Mouse (Mus musculus): ENCODE data around the gene Anks1.

Anks1 gene

DNA sequence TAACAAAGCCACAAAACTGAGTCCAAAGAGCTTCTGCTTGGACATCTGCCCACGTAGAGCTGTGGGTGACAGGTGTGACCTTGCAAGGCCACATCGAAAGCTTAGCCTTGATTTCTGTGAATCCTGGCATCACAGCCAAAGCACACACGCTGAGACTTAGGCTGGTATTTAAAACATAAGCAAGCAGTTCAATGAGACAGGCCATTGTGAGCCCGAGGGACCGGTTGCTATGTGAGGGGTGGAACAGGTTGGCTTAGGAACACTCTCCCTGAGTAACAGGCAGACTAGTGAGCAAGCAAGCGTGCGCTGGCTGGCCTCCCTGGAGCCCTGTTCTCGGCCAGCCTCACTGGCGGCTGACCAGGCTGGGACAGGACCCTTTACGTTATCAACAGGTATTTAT lies 112.8 kb downstream of the Anks1 start:
- DNase-seq (ENCODE audit: low read depth): no peak

DNA sequence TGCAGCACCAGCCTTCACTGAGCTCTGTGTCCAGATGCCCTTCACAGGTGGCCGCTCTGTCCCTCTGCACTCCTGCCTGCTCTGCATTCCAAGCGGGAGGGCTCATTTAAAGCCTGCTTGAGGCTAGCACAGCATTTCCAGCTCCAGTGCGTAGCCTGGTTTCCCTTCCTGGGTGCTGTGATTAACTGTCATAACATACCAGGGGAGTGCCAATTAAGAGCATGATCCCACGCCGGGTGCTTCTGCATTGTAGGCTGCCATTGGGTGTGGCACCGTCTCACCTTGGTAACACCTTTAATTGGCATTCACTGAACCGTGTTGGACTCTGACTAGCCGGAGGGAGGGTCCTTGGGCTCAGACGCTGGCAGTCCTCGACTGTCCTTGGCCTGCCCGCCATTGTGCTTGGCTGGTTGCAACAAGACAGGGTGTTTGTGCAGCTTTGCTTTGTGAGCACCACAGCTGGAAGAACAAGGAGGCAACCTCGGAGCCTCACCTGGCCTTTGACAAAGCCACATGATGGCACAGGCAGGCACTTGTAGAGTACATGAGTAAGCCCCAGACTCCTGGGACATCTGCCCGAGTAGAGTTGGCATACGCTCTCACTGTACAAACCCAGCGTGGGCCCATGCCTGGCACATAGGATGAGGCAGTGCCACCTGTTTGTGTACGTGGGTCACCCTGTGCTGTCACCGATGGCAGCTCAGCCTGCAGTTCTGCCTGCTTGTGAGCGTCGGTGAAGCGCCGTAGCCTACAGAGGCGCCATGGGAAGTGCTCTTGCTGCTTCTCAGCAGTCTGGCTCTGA lies 113.9 kb downstream of the Anks1 start:
- DNase-seq (ENCODE audit: low read depth): no peak

- DNase-seq (ENCODE audit: low read depth): no peak
Observed at GRCm38 (mm10) chr17:28025541-28025961, 116.4 kb downstream of the Anks1 start.

- DNase-seq (ENCODE audit: low read depth): no peak
Observed at GRCm38 (mm10) chr17:28026111-28026872, 117.2 kb downstream of the Anks1 start.

DNA sequence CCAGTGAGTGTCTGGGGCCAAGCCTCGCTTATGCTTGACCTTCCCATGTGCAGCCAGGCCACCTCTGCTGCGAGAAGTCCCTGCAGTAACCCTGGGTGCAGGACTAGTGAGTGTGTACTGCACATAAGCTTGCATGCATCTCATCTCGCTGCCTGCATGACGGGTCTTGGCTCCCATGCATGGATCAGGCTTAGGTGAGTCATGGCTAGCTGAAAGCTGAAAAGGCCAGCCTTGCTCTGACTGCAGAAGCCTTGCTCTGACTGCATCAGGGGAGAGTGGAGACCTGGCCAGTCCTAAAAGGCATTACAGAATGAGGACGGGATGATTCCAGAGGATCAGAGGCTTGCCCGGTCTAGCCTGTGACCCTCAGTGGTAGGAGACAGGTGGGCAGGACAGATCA lies 118.1 kb downstream of the Anks1 start:
- no peak for DNase-seq (ENCODE audit: low read depth)

GRCm38 (mm10) chr17:28028236-28028635 lies 119.1 kb downstream of the Anks1 start:
- no peak for DNase-seq (ENCODE audit: low read depth)

GRCm38 (mm10) chr17:28029308-28029707 lies 120.2 kb downstream of the Anks1 start:
- peak; percentile 61 for DNase-seq (ENCODE audit: low read depth)

DNA sequence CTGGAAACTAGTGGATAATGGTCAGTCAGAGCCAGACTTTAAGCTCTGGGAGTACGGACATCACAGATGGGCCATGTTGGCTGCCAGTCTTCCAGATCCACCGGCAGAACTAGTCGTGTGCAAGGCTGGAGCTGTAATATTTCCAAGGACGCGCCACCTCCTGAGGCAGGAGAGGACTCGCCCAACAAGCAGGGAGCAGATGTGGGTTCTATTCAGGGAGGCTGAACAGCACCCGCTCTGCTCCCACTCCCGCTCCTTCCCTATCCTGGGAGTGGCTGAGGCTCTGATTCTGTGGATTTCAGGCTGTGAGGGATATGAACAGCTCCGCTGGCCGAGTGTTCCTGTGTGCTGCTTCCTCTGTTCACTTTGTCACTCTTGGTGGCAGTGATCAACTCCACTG lies 121.3 kb downstream of the Anks1 start:
- DNase-seq (ENCODE audit: low read depth): no peak

DNA sequence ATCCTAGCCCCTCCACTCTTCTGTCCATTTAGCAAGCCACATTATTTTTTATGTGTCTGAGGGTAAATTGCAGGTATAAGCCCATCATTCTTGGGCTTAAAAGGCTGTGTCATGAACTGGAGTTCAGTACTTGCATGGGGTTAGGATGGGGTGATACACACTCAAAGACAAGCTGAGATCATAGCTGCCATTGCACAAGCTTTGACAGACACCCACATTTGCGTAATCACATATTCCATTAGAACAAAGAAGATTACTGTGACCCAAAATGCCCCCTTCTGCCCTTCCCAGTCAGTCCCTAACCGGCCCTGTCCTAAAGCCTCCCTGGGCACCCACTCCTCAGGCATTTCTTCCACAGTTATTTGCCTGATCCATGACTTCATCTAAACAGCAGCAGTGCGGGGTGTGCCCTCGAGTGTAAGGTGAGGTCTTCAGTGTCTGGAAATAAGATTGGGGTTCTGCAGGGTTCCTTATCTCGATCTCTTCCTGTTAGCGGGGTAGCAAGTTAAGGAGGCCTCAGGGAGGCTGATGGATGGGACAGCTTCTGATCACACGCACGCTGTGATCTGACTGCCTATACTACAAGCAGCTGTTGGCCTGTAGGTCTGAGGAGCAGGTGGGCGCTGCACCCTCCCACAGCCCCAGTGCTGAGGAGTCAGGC lies 122.3 kb downstream of the Anks1 start:
- peak; percentile 80 for DNase-seq (ENCODE audit: low read depth)

DNA sequence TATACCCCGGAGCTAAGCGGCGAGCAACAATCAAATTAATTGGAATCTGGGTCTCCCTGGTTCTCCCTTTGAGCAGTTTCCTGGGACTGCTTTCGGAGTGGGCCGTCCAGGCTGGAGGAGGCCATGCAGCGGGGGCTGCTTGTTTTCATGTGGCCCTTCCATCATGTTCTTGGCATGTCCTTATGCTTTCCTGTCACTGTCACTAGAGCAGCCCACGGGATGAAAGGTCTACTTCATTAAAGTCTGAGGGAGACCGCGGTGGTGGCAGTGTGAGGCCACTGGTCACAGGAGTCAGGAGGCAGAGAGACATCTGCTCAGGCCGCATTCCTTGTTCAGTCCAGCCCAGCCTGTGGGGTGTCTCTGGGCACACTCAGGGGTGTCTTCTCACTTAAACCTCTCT lies 123.1 kb downstream of the Anks1 start:
- no peak for DNase-seq (ENCODE audit: low read depth)

DNA sequence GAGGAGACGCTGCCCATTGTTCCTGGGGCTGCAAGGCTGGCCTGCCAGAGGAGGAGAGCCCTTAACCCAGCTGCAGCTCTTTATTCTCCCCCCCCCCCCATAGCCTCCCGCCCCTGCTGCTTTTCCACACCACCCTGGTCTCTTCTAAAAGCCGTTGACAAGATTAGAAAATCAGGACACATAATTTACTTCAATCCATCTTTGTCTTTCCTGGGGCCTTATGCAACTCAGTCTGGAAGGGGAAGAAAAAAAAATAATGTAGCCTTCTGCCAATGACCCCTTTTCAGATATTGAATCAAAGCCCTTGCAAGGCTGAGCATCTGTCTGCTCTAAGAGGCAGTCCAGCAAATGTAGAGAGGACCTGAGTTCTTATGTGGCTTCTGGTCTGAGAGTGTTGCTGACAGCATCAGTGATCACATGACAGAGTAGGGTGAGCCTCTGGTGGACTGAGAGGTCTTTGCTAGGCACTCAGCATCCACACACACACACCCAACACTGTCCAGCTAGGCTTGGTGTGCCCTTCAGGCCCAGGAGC lies 124.0 kb downstream of the Anks1 start:
- no peak for DNase-seq (ENCODE audit: low read depth)

DNA sequence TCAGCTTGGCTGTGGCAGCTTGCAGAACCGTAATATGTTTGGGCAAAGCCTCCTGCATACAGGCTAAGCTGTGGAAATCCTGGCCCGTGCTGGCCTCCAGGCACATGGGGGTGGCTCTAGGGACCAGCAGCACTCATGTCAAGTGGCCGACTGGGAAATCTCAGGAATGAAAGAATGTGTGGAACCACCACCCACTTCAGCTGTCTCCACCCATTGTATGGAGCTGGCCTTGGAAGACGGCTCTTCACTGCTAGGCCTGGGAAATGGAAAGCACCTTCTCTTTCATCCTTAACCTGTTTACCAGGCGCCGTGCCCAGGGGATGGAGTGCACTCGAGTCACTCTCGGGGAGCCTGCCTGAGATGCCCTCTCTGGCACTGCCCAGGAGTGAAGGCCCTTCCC lies 125.9 kb downstream of the Anks1 start:
- no peak for DNase-seq (ENCODE audit: low read depth)

GRCm38 (mm10) chr17:28036813-28037756 lies 128.0 kb downstream of the Anks1 start:
- DNase-seq (ENCODE audit: low read depth): no peak

DNA sequence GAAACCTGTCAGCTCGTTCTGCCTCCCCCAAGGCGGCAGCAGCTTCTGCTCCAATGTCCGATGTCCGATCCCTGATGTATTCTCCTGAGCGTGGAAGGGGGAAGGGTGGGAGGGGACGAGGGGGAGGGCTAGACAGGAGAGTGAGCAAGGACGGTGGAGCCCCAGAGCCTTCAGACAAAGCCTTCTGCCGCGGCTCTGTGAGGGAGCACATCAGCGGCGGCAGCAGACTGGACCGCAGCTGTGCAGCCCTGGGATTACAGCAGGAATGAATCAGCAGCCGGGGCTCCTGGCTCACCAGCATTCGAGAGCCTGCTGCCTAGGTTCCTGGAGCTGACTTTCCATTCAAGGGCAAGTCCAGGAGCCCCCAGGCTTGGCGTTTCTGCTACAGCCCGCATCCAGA lies 131.5 kb downstream of the Anks1 start:
- DNase-seq (ENCODE audit: low read depth): no peak

- DNase-seq (ENCODE audit: low read depth): no peak
Observed at GRCm38 (mm10) chr17:28041298-28041697, 132.2 kb downstream of the Anks1 start.

DNA sequence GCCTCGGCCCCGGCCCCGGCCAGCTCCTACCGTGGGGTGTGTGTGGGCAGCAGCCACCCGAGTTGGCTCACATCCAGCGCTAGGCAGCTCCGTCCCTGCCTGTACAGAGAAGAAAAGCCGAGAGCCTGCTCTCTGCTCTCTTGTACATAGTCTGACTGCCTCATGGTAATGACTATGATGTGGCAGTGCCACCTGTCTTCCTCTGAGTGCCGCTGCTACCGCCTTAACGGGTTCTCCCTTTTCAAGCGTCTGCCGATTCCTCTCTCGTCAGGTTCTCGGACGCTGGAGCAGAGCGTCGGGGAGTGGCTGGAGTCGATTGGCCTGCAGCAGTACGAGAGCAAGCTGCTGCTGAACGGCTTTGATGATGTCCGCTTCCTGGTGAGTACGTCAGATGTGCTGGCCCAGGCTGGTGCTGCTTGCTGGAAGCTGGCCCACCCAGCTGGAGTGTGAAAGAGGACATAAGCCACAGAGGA lies 133.2 kb downstream of the Anks1 start:
- no peak for DNase-seq (ENCODE audit: low read depth)

GRCm38 (mm10) chr17:28047017-28047416 lies 137.9 kb downstream of the Anks1 start:
- DNase-seq (ENCODE audit: low read depth): no peak

DNA sequence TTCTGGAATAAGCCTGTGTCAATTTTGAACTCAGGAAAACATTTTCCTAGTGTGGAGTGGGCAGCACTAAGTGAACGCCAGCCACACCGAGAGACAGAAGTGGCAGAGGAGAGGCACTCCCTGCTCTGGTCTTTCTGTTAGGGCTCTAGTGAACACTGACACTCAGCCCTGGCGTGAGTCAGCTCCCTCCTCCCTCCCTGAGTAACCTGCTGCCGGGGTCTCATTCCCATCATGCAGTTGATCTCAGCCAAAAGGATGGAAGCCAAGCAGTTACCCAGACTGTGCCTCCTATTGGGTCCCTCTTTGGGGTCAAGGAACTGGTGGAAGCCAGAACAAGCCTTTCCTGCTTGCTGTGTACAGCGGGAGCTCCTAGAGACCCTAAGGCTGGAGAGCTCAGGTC lies 138.4 kb downstream of the Anks1 start:
- no peak for DNase-seq (ENCODE audit: low read depth)

DNA sequence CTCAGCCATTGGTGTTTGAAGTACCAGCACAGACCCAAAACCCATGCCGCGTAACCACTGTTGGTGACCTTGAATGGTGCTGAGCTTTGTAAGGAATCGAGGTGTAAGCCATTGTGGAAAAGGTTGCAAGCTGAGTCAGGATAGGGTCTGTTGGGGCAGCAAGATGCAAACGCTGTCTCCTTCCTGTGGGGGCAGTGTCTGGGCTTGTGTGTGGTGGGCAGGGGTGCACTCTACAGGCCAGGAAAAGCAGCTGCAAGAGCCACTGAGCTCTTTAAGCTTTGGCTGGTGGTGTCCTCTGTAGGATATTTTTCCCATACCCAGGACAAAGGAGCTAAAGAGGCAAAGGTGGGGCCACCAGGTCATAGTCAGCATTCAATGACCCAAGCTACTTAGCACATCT lies 139.3 kb downstream of the Anks1 start:
- DNase-seq (ENCODE audit: low read depth): peak; percentile 80

- DNase-seq (ENCODE audit: low read depth): no peak
Observed at GRCm38 (mm10) chr17:28050210-28050609, 141.1 kb downstream of the Anks1 start.

DNA sequence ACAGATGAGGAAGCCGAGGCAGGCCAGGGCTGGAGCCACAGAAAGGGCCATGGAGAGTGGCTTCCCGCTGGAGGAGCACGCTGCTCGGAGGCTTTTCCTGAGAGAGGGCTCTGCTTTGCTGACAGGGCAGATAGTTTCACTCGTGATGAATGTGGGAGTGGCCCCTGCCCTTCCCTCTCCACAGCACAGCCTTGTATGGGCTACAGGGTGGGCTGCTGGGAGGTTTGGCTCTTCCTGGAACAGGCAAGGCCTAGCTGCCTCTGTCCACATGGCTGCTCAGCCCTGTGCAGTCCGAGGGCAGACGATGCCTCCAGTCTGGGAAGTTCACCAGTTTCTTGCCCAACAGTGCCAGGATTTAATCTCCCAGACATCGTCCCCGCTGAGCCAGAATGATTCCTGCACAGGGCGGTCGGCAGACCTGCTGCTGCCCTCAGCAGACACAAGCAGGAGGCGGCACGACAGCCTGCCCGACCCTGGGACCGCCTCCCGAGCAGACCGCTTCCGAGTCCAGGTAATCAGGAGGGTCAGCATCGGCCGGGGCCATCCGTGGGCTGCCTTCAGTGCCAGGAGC lies 143.3 kb downstream of the Anks1 start:
- no peak for DNase-seq (ENCODE audit: low read depth)
